Comparison of ENCODE assay signal across 8 mouse cellular contexts in the genomic region with DNA sequence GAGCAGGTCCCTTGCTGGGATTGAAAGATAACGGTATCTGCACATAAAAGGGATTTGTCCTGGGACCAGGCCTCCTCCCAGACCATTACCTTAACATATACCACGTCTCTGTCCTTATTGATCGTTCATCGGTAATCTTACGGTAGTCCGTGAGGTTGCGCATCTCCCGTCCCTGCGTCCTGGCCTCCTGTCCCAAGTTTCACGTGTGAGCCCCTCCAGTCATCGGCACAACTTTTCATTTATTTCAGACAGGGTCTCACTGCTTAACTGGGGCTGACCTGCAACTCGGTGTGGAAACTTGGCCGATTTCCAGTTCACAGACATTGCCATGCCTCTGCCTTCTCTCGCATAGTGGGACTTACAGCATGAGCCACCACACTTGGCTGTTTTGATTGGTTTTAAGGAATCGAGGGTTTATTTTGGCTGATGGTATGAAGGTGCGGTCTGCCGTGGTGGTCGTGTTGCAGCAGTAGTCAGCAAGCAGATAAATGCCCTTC. TPM values are rescaled to one million over a fixed set of nuclear protein-coding genes. Genes with fewer than 3 reads are reported as not detected.
DNase-seq lines count a peak whose midpoint lies in the region; ATAC-seq and TF ChIP-seq lines count a peak whose summit lies in the region.

No protein-coding gene starts in this region.

- no peaks in the 10 kb centered on the region for H3K27me3 ChIP-seq in cerebellum, adult 2 months (ENCODE audit: control insufficient read depth, insufficient read depth, low read length)
- no peaks in the 10 kb centered on the region for H3K27me3 ChIP-seq in thymus, adult 2 months (ENCODE audit: control insufficient read depth, insufficient read depth, low read length)
- H3K27me3 ChIP-seq in liver, embryonic 12.5 days (replicated peaks): no peaks in the 10 kb centered on the region
- H3K27me3 ChIP-seq in stomach, postnatal 0 days (ENCODE audit: control insufficient read depth, insufficient read depth, low read length): no peaks in the 10 kb centered on the region

- no peak for DNase-seq in cerebellum, adult 2 months
- DNase-seq in cerebellum, postnatal 14 days: no peak
- no peak for DNase-seq in thymus, adult 2 months
- no peak for DNase-seq in thymus, adult 18-20 months
- DNase-seq in stomach, postnatal 0 days (ENCODE audit: low spot score): no peak
- no peak for DNase-seq in adrenal gland, adult 8-10 months

- peak overlapping the region; percentile 11; the same call in 1 of the 2 replicates for H3K27ac ChIP-seq in cerebellum, adult 2 months (ENCODE audit: insufficient read depth, low read length)
- H3K27ac ChIP-seq in thymus, adult 2 months (ENCODE audit: control insufficient read depth, insufficient read depth, low read length): no peak overlapping the region
- H3K27ac ChIP-seq in liver, embryonic 12.5 days: peak overlapping the region; percentile 97
- H3K27ac ChIP-seq in stomach, postnatal 0 days (replicated peaks): peak overlapping the region; percentile 98

- TF ChIP-seq EP300 in stomach, postnatal 0 days (optimal IDR thresholded peaks at IDR 0.05): no peak

- 1% methylated on average over 18 of the region's 18 CpGs for WGBS in cerebellum, adult 2 months
- 2% methylated on average over 18 of the region's 18 CpGs for WGBS in thymus, adult 2 months
- 1% methylated on average over 18 of the region's 18 CpGs for WGBS in liver, embryonic 12.5 days (ENCODE audit: insufficient replicate concordance)
- 0% methylated on average over 18 of the region's 18 CpGs for WGBS in stomach, postnatal 0 days

- H3K9ac ChIP-seq in liver, embryonic 12.5 days: peak overlapping the region; percentile 93
- H3K9ac ChIP-seq in stomach, postnatal 0 days (ENCODE audit: low read length): peak overlapping the region; percentile 97

- peaks cover 16% of the 10 kb centered on the region for H3K4me1 ChIP-seq in cerebellum, adult 2 months (ENCODE audit: control insufficient read depth, insufficient read depth, low read length)
- H3K4me1 ChIP-seq in thymus, adult 2 months (replicated peaks; ENCODE audit: control insufficient read depth, insufficient read depth, low read length): peaks cover 18% of the 10 kb centered on the region
- peaks cover 42% of the 10 kb centered on the region for H3K4me1 ChIP-seq in liver, embryonic 12.5 days
- peaks cover 6% of the 10 kb centered on the region for H3K4me1 ChIP-seq in stomach, postnatal 0 days (replicated peaks; ENCODE audit: control insufficient read depth, insufficient read depth)

- TF ChIP-seq CTCF in cerebellum, adult 2 months (IDR thresholded peaks at IDR 0.05; ENCODE audit: borderline replicate concordance, insufficient read depth, low read depth, low read length): no peak
- TF ChIP-seq CTCF in thymus, adult 2 months (IDR thresholded peaks at IDR 0.05; ENCODE audit: borderline replicate concordance, control insufficient read depth, extremely low read depth, insufficient read depth, low read length, poor library complexity): no peak
- no peak for TF ChIP-seq CTCF in stomach, postnatal 0 days (IDR thresholded peaks at IDR 0.05; ENCODE audit: low read depth)

- peak overlapping the region; percentile 73 for H3K4me3 ChIP-seq in cerebellum, adult 2 months (replicated peaks; ENCODE audit: insufficient read depth, low read depth, low read length)
- peak overlapping the region; percentile 60 for H3K4me3 ChIP-seq in thymus, adult 2 months (ENCODE audit: control insufficient read depth, insufficient read depth, low read length)
- peak overlapping the region; percentile 87 for H3K4me3 ChIP-seq in liver, embryonic 12.5 days
- peak overlapping the region; percentile 84 for H3K4me3 ChIP-seq in stomach, postnatal 0 days (ENCODE audit: low read depth, low read length)

- peaks cover 22% of the 10 kb centered on the region for H3K36me3 ChIP-seq in thymus, adult 2 months (ENCODE audit: control insufficient read depth, insufficient read depth, low read length)
- peaks cover 73% of the 10 kb centered on the region for H3K36me3 ChIP-seq in liver, embryonic 12.5 days
- H3K36me3 ChIP-seq in stomach, postnatal 0 days (ENCODE audit: control insufficient read depth, insufficient read depth, low read length): peaks cover 36% of the 10 kb centered on the region

- ATAC-seq in liver, embryonic 12.5 days: no peak
- ATAC-seq in stomach, postnatal 0 days (ENCODE audit: low FRiP score, low TSS enrichment): no peak
- ATAC-seq in megakaryocyte progenitor cell, adult 5-6 weeks (replicated peaks; ENCODE audit: poor library complexity): no peak

- peak overlapping the region; percentile 83 for H3K4me2 ChIP-seq in liver, embryonic 12.5 days
- H3K4me2 ChIP-seq in stomach, postnatal 0 days (replicated peaks; ENCODE audit: low read depth): peak overlapping the region; percentile 74

- no peak for TF ChIP-seq POLR2A in cerebellum, adult 2 months (IDR thresholded peaks at IDR 0.05; ENCODE audit: borderline replicate concordance, insufficient read depth, low read length)
- no peak for TF ChIP-seq POLR2A in thymus, adult 2 months (IDR thresholded peaks at IDR 0.05; ENCODE audit: control insufficient read depth, extremely low read depth, insufficient read depth, low read length, poor library complexity)

- no peaks in the 10 kb centered on the region for H3K9me3 ChIP-seq in liver, embryonic 12.5 days (replicated peaks)
- no peaks in the 10 kb centered on the region for H3K9me3 ChIP-seq in stomach, postnatal 0 days (ENCODE audit: control insufficient read depth, low read length)

RNA-seq across cellular contexts. Expression of gene Plekhj1, which starts 0.7 kb away (rescaled TPM):
- polyA plus RNA-seq in cerebellum, adult 2 months (2012; rRNA removed): 106 and 122 TPM in 2 replicates
- 142 and 153 TPM in 2 replicates for polyA plus RNA-seq in thymus, adult 2 months (2012; rRNA removed)
- 134 and 137 TPM in 2 replicates for polyA plus RNA-seq in liver, embryonic 12.5 days (2016; fragmentation: Nextera tagmentation; extraction: Ambion mirVana)
- 62.0 and 65.8 TPM in 2 replicates for polyA plus RNA-seq in stomach, postnatal 0 days (2015; fragmentation: Nextera tagmentation; extraction: Ambion mirVana)
- total RNA-seq in megakaryocyte progenitor cell, adult 5-6 weeks (2015): 64.8 and 78.7 TPM in 2 replicates
- total RNA-seq in megakaryocyte progenitor cell, adult 5-6 weeks (2017): 32.6 and 43.9 TPM in 2 replicates
- 100 to 1,000 TPM in 3 of 4 experiments, 10 to 100 TPM in 1; 92.4 to 130 (median 107) TPM for total RNA-seq in adrenal gland, adult 8-10 months (2022)

RNA-seq across cellular contexts. Expression of gene Sf3a2, which starts 1.1 kb away (rescaled TPM):
- 52.0 and 66.4 TPM in 2 replicates for polyA plus RNA-seq in cerebellum, adult 2 months (2012; rRNA removed)
- polyA plus RNA-seq in thymus, adult 2 months (2012; rRNA removed): 94.6 and 119 TPM in 2 replicates
- polyA plus RNA-seq in liver, embryonic 12.5 days (2016; fragmentation: Nextera tagmentation; extraction: Ambion mirVana): 53.5 and 54.1 TPM in 2 replicates
- 27.7 and 31.8 TPM in 2 replicates for polyA plus RNA-seq in stomach, postnatal 0 days (2015; fragmentation: Nextera tagmentation; extraction: Ambion mirVana)
- 74.9 and 78.4 TPM in 2 replicates for total RNA-seq in megakaryocyte progenitor cell, adult 5-6 weeks (2015)
- 11.5 and 19.0 TPM in 2 replicates for total RNA-seq in megakaryocyte progenitor cell, adult 5-6 weeks (2017)
- total RNA-seq in adrenal gland, adult 8-10 months (2022): 10 to 100 TPM; 52.0 to 78.6 (median 55.5) TPM

RNA-seq across cellular contexts. Expression of gene Amh, which starts 5.9 kb away (rescaled TPM):
- polyA plus RNA-seq in cerebellum, adult 2 months (2012; rRNA removed): 3.0 and 4.3 TPM in 2 replicates
- polyA plus RNA-seq in thymus, adult 2 months (2012; rRNA removed): 6.3 and 8.8 TPM in 2 replicates
- polyA plus RNA-seq in liver, embryonic 12.5 days (2016; fragmentation: Nextera tagmentation; extraction: Ambion mirVana): 0.07 TPM in 1 of 2 replicates, not detected in the other
- polyA plus RNA-seq in stomach, postnatal 0 days (2015; fragmentation: Nextera tagmentation; extraction: Ambion mirVana): 6.8 and 6.9 TPM in 2 replicates
- not detected in 2 replicates for total RNA-seq in megakaryocyte progenitor cell, adult 5-6 weeks (2015)
- 0.14 TPM in 1 of 2 replicates, not detected in the other for total RNA-seq in megakaryocyte progenitor cell, adult 5-6 weeks (2017)
- 1 to 10 TPM in 1 of 4 experiments, under 1 TPM in 3; 0.20 to 1.3 (median 0.68) TPM for total RNA-seq in adrenal gland, adult 8-10 months (2022)

RNA-seq across cellular contexts. Expression of gene Jsrp1, which starts 14.2 kb away (rescaled TPM):
- 0.27 and 0.38 TPM in 2 replicates for polyA plus RNA-seq in cerebellum, adult 2 months (2012; rRNA removed)
- polyA plus RNA-seq in thymus, adult 2 months (2012; rRNA removed): 0.24 TPM in 1 of 2 replicates, not detected in the other
- 0.18 and 0.46 TPM in 2 replicates for polyA plus RNA-seq in liver, embryonic 12.5 days (2016; fragmentation: Nextera tagmentation; extraction: Ambion mirVana)
- 0.86 and 0.96 TPM in 2 replicates for polyA plus RNA-seq in stomach, postnatal 0 days (2015; fragmentation: Nextera tagmentation; extraction: Ambion mirVana)
- not detected in 2 replicates for total RNA-seq in megakaryocyte progenitor cell, adult 5-6 weeks (2015)
- not detected in 2 replicates for total RNA-seq in megakaryocyte progenitor cell, adult 5-6 weeks (2017)
- total RNA-seq in adrenal gland, adult 8-10 months (2022): 10 to 100 TPM in 2 of 4 experiments, 1 to 10 TPM in 2; 5.7 to 23.4 (median 12.4) TPM

RNA-seq across cellular contexts. Expression of gene Oaz1, which starts 27.3 kb away (rescaled TPM):
- 776 and 779 TPM in 2 replicates for polyA plus RNA-seq in cerebellum, adult 2 months (2012; rRNA removed)
- polyA plus RNA-seq in thymus, adult 2 months (2012; rRNA removed): 1,706 and 1,988 TPM in 2 replicates
- 1,528 and 1,635 TPM in 2 replicates for polyA plus RNA-seq in liver, embryonic 12.5 days (2016; fragmentation: Nextera tagmentation; extraction: Ambion mirVana)
- polyA plus RNA-seq in stomach, postnatal 0 days (2015; fragmentation: Nextera tagmentation; extraction: Ambion mirVana): 1,070 and 1,103 TPM in 2 replicates
- total RNA-seq in megakaryocyte progenitor cell, adult 5-6 weeks (2015): 1,168 and 1,276 TPM in 2 replicates
- total RNA-seq in megakaryocyte progenitor cell, adult 5-6 weeks (2017): 222 and 291 TPM in 2 replicates
- total RNA-seq in adrenal gland, adult 8-10 months (2022): 1,000 to 10,000 TPM in 1 of 4 experiments, 100 to 1,000 TPM in 3; 825 to 1,012 (median 923) TPM
